Mouse (Mus musculus): ENCODE results near the gene Npepps.

GRCm38 (mm10) chr11:97314751-97315503 is 34.5 kb upstream of the Npepps start:
- TF ChIP-seq CTCF (IDR thresholded peaks at IDR 0.05; ENCODE audit: borderline replicate concordance, insufficient read depth, low read depth, low read length), result no peak
- no peak for TF ChIP-seq POLR2A (IDR thresholded peaks at IDR 0.05; ENCODE audit: borderline replicate concordance, insufficient read depth, low read length)

Measured in cerebellum, adult 2 months (tissue).